Mouse (Mus musculus) thymus, postnatal 14 days (tissue): Measurements from ENCODE around the gene Gm28230.
A peak's percentile ranks its signal among the peaks of the same experiment; 100 is the strongest.

Experiments
- DNase-seq: peaks from one replicate; pipeline ENCODE4 v3.0.0; 2021

The Gm28230 gene

GRCm38 (mm10) chr2:74691022-74691951 lies 35.2 kb upstream of the Gm28230 start, which contains the start of gene Hoxd10:
Gene Hoxd10 (plus strand): TSS chr2:74691924.
- no peak for DNase-seq

DNA sequence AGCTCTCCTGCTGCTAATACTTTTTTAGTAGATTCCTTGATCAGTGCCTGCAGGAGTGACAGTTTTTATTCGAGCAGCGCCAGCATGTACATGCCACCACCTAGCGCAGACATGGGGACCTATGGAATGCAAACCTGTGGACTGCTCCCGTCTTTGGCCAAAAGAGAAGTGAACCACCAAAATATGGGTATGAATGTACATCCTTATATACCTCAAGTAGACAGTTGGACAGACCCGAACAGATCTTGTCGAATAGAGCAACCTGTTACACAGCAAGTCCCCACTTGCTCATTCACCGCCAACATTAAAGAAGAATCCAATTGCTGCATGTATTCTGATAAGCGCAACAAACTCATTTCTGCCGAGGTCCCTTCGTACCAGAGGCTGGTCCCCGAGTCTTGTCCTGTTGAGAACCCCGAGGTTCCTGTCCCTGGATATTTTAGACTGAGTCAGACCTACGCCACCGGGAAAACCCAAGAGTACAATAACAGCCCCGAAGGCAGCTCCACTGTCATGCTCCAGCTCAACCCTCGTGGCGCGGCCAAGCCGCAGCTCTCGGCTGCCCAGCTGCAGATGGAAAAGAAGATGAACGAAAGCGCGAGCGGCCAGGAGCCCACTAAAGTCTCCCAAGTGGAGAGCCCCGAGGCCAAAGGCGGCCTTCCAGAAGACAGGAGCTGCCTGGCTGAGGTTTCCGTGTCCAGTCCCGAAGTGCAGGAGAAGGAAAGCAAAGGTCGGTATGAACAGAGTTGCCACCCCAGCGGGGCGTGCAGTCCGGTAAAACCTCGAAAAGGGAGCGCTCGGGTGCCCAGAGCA lies 34.3 kb upstream of the Gm28230 start:
- no peak for DNase-seq

GRCm38 (mm10) chr2:74692808-74693431 lies 33.6 kb upstream of the Gm28230 start:
- DNase-seq = no peak

DNA sequence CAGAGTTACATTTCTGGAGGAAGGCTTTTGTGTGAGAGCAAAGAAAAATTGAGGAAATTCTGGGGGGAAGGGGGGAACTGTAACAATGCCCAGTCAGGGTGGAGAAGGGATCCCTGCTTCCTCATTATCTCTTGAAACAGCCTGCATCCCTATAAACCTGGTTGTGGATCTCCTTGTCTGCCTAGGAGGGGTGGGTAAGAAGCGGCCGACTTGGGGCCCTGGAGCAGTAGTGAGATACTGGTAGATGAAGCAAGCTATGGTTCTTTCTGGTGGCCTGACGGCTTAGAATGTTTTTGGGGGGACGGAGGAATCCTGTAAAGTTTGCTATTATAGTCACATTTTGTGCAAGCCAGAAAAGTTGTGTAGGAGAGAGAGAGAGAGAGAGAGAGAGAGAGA lies 33.1 kb upstream of the Gm28230 start:
- DNase-seq = no peak

GRCm38 (mm10) chr2:74694066-74694465 lies 32.5 kb upstream of the Gm28230 start:
- DNase-seq = no peak

DNA sequence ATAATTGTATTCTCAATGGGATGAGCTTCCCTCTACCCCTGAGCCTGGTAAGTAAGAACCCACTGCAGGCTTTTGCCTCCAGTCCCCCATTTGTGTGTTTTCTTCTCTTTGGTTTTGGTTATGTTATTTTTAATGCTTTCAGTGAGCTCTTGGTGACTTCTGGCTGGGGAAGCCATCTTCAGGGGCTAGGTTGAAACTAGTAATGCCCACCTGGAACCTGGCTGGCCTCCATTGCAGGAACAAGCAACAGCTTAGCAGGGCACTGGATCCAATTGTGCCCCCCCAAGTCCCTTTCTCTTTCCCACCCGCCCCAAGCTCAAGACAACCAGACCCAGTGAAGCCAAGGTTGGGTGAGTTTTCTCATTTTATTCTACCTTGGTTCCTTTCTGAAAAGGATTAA lies 31.1 kb upstream of the Gm28230 start:
- DNase-seq = no peak

DNA sequence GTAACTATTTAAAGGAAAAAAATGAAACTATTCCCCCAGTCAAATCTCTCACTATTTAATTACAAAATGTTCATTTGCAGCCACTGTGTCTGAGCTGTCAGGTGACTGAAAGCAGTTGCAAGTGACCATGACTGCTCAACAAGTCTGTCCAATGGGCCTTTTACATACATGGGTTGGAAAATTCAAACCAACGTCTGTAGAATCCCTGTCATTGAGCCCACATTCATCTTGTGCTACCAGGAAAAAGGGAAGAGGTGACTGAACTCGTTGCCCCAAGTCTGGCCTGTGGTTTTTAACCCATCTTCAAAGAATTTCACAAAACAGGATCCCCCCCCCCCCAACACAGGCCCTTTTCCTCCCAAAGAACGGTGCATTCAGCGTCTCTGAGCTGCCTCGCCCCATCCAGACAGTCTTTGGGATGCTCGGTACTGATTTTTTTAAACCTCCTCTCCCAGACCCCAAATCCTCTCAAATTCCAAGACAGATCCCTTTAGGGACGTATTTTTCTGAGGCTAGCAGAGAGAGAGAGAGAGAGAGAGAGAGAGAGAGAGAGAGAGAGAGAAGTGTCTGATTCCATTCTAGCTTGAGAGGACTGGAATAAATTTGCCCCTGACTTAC lies 30.6 kb upstream of the Gm28230 start:
- no peak for DNase-seq

DNA sequence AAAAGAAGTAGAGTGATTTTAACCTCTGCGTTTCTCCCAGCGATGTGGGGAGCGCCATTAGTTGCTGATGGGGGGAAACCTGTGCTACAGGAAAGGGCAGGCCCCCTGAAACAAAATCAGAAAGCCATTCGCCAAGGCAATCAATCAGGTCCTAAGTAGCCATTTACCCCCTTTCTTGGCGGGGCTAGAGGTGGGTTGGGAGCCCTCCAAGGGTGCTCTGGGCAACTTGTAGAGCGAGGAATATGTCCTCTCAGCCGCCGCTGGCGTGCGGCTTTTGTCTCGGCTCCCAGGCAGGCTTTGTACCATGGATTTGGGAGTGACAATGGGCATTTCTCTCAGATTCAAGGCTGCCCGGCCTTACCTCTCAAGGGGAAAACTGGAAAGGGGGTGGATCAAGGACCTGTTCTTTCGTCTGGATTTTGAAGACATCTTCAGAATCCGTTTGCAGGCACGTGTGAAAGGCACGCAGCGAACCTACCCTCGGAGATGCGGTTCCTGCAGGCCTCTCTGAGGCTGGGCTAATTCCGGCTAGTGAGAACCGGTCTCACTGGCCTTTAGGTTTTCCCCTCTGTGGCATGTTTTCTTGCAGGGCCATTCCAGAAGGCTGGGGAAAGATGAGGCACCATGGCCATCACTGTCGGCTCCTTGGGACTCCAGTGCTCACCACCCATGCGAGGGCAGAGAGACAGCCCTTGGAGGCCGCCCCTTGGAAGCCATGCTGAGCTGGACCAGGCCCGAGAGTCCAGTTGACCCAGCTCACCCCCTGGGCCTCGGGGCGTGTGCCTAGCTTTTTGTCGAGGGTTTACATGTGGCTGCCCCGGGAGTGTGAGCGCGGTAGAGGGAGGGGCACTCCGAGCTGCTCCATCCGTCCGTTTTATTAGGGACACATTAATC lies 29.8 kb upstream of the Gm28230 start:
- no peak for DNase-seq

DNA sequence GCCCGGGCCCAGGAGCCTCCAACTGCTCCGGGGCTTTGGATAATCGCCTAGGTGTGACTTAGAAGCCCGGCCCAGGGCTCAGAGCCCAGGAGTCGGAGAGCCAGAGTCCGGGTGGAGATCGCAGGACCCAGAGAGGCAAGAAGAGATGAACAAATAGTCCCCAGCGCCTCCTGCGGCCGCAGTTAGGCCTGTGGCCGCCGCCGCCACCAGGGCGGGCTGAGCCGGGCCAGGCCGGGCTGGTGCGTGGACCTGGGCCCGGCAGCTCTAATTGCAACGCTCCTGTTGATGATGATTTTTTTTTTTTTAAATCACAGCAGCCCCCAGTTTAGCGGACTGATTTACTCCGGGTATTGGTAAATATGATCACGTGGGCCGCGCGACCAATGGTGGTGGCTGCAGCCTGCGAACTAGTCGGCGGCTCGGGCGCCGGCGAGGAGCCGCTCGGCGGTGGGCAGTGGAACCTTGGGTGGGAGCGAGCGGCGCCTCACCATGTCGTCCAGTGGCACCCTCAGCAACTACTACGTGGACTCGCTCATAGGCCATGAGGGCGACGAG lies 28.9 kb upstream of the Gm28230 start, which contains the start of gene Hoxd9:
Gene Hoxd9 (plus strand): TSS at position 161 of the 555 bp plus-strand sequence.
- DNase-seq = no peak

DNA sequence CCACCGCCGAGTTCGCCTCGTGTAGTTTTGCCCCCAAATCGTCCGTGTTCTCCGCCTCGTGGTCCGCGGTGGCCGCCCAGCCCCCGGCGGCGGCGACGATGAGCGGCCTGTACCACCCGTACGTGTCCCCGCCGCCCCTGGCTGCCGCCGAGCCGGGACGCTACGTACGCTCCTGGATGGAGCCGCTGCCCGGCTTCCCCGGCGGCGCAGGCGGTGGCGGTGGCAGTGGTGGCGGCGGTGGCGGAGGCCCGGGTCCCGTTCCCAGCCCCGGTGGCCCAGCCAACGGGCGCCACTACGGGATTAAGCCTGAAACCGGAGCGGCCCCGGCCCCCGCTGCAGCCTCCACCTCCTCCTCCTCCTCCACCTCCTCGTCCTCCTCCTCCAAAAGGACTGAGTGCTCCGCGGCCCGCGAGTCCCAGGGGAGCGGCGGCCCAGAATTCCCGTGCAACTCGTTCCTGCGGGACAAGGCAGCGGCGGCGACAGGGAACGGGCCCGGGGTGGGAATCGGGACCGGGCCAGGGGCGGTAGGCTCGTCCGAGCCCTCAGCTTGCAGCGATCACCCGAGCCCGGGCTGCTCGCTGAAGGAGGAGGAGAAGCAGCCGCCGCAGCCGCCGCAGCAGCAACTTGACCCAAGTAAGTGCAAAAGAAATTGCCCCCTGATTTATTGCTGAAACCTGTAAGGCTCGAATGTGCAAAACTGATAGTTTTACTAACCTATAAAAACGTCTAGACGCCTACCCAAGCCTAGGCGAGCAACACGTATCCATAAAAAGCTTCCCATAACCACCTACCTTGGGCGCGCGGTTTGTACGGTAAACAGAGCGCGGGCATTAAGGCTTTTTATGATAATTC lies 28.1 kb upstream of the Gm28230 start:
- no peak for DNase-seq

- no peak for DNase-seq
Observed at GRCm38 (mm10) chr2:74699053-74699430, 27.5 kb upstream of the Gm28230 start.

GRCm38 (mm10) chr2:74699664-74700545 lies 26.6 kb upstream of the Gm28230 start:
- no peak for DNase-seq

DNA sequence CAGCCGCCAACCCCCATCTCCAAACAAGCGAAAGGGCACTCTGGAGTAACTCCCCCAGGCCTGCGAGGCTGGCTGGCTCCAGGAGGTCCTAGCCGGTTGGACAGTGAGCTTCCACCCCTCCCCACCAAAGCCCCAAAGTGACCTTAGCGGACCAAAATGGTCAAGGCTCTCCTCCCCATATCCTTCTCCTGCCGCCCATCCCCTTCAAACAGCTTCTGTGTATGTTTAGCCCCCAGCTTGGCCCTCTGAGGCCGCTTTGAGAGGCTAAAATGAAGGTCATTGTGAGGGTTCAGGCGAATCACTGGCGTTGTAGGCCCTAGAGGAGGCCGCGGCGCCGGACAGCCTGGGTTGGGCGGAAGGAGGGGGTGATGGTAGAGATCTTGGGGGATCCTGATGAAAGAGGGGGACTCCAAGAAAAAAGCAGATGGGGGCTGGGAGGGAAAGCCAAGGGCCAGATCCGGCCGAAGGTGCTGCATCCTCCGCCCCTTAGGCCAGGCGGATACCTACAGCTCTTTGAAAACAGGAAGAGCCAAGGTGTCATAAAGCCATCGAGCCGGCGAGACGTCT lies 25.9 kb upstream of the Gm28230 start:
- DNase-seq = no peak

DNA sequence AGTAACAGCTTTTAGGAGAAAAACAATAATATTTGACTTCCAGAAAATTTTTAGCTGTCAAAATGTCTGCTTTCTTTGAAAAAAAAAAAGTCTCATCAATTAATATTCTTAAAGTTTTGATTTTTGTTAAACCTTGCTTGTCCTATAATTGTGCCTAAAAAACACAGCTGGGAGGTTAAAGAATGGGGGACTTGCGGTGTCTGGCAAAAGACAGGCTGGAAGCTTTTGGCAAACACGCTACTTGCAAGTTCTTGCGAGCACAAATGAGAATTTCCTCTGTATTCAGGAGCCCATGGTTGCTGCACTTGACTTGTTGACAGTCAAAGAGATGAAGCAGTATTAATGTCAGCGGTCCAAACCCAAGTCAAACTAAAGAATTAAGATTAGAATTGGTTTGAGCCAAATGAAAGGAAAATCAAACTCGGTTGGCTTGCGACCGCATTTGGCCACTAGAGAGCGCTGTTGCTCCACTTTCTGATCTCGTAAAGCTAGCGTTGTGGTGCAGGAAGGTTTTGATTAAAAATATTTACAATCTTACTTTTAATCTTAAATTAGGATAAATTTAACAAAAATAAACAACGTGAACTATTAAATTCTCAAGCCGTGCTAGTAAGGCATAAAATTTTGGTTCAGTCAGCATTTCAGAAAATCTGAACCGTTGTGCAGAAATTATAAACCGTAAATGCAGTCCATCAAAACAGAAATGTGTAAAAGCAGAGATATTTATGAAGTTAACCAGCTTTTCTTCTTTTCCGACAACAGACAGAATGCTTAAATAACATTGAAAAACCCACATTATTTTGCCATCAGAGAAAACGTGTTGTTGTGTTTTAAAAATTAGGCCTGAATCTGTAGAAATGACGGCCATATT lies 24.3 kb upstream of the Gm28230 start:
- DNase-seq = peak; percentile 66

DNA sequence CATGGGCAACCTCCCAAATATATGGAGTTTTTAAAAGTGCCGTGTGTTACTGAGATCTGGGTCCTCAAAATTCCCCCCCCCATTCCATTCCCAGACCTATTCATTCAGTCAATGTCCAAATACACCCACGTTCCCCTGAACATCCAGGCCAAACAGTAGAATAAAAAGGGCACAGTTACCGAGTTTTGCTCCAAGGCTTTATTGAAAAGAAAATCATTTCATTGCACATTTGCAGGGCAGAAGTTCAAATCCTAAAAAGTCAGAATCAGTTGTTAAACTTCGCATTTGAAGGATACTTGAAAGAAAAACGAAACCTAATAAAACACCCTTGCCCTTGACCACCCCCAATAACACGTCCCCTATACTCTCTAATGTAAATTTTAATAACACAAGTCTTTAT lies 23.7 kb upstream of the Gm28230 start:
- DNase-seq = no peak

DNA sequence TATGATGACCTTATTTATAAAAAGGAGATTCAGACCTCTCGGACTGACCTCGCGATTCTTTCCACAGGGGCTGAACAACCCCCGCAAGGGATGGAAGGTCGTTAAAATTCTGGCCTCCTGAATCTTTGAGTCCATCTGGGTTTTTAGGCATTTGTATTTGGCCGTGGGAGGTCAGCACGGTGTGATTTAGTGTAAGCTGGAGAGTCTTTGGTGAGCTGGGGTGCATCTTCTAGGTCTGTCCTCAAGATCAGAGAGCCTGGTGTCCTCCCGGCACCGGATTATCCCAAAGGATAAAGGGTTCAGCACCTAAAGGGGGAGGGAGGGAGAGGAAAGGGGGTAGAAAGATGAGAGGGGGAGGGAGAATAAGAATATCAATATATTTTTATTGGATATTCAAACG lies 23.2 kb upstream of the Gm28230 start:
- DNase-seq = no peak

DNA sequence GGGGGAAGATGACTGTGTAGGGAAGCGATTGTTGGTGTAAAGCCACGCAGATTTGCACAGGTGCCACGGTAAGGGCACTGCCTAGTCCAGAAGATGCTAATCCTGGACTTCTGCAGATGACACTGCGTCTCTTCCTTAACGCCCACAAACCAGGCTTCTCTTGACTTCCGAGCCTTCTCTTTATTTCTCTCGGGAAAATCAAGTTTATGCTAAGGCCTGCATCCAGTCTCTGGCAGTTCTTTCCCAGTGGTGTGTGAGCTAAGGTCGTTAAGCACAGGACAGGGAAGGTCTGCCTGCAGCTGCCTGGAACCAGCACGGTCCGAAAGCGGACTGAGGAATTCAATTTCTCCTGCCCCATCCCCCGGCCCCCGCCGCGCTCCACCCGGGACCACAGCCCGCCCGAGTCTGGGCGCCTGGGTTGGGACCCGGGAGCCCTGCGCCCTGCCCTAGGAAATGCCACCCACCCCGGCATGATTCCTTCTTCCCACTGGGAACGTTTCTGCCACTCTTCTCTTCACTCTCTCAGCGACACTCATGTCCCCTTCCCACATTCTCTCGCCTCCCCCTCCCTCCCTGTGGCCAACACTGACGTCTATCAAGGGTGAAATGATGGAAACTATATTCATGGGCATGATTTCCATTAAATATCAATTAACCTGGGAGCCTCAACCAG lies 22.7 kb upstream of the Gm28230 start:
- DNase-seq = no peak
